Mouse (Mus musculus) heart, postnatal 4 days (tissue): ENCODE data around the gene C87977. TPM values are rescaled to one million over a fixed set of nuclear protein-coding genes. Genes with fewer than 3 reads are reported as not detected.
"Not testable (repeated sequence)": the region's sequence is repeated elsewhere in the genome, so short reads cannot be mapped to it uniquely, and the experiment has no call there.

Experiments
- DNase-seq: peaks from one replicate; pipeline ENCODE4 v3.0.0; 2021
- total RNA-seq, 2 experiments: library from RNA; stranded (reverse); gene quantifications; 2 replicates each; pipeline ENCODE4 v1.2.3; 2021

Gene C87977
- not detected for total RNA-seq

- DNase-seq, result not testable (repeated sequence)
Measured at GRCm38 (mm10) chr4:144213218-144213617, at the start of gene C87977. TSS of gene C87977 (minus strand) at chr4:144213318.

GRCm38 (mm10) chr4:144254768-144255167, 41.6 kb upstream of the C87977 start:
- not testable (repeated sequence) for DNase-seq

GRCm38 (mm10) chr4:144190419-144190818, 22.7 kb downstream of the C87977 start, which contains the start of gene Oog2:
TSS of gene Oog2 (plus strand) at chr4:144190719.
- no peak for DNase-seq

- no peak for DNase-seq
Measured at GRCm38 (mm10) chr4:144162563-144162962, 50.6 kb downstream of the C87977 start, which contains the start of gene Oog3. TSS of gene Oog3 (minus strand) at chr4:144162663.

Other genes starting within 250 kb of the C87977 start
- gene Gm13101, start 246.4 kb downstream of the C87977 start, total RNA-seq, result not detected
- gene Pramef17, start 218.9 kb downstream of the C87977 start, total RNA-seq, result not detected
- gene Pramel4, start 154.2 kb downstream of the C87977 start, total RNA-seq, result not detected
- gene Gm13102, start 106.8 kb downstream of the C87977 start, total RNA-seq, result not detected
- gene Oog3, start 50.7 kb downstream of the C87977 start, total RNA-seq, result not detected
- not detected for gene Oog2, start 22.6 kb downstream of the C87977 start, total RNA-seq
- not detected for gene Pramel5, start 67.2 kb upstream of the C87977 start, total RNA-seq
- not detected for gene Gm13128, start 116.9 kb upstream of the C87977 start, total RNA-seq
- not detected for gene Gm13119, start 144.6 kb upstream of the C87977 start, total RNA-seq
- not detected for gene Pramef20, start 164.6 kb upstream of the C87977 start, total RNA-seq
- gene Pramef12, start 195.1 kb upstream of the C87977 start, total RNA-seq, result not detected
- not detected for gene 1700012P22Rik, start 225.5 kb upstream of the C87977 start, total RNA-seq
- gene Gm9944, start 240.0 kb upstream of the C87977 start, total RNA-seq, result not detected